Mouse (Mus musculus) stomach, embryonic 16.5 days (tissue): ENCODE measurements around the gene Mtss1l. TPM values are rescaled to one million over a fixed set of nuclear protein-coding genes. Genes with fewer than 3 reads are reported as not detected.
"Not testable (repeated sequence)": the region's sequence is repeated elsewhere in the genome, so short reads cannot be mapped to it uniquely, and the experiment has no call there.

Experiments used
- ATAC-seq: fragments of 200-750 bp; cut with Nextera tagmentation; 2 replicates; pipeline ENCODE4 v1.8.0; 2017; ENCODE audit warnings: moderate number of reproducible peaks, moderate TSS enrichment; ENCODE audit not compliant: insufficient read depth, low FRiP score
- H3K27ac ChIP-seq: fragments of 300-500 bp; sonication (generic); 2 replicates; pipeline ENCODE4 v1.5.1; 2014; ENCODE audit warnings: low read length
- H3K27me3 ChIP-seq: fragments of 300-500 bp; sonication (generic); 2 replicates; pipeline ENCODE4 v1.6.1; 2014; ENCODE audit warnings: low read length, control low read depth, mixed read lengths; ENCODE audit not compliant: control insufficient read depth, insufficient read depth
- H3K36me3 ChIP-seq: fragments of 300-500 bp; sonication (generic); 2 replicates; pipeline ENCODE4 v1.6.1; 2014; ENCODE audit warnings: low read length; ENCODE audit not compliant: control insufficient read depth, insufficient read depth
- H3K4me1 ChIP-seq: fragments of 300-500 bp; sonication (generic); 2 replicates; pipeline ENCODE4 v1.6.1; 2014; ENCODE audit warnings: low read length, control low read depth, mixed read lengths; ENCODE audit not compliant: control insufficient read depth, insufficient read depth
- H3K4me2 ChIP-seq: fragments of 300-500 bp; sonication (generic); 2 replicates; pipeline ENCODE4 v1.6.1; 2014; ENCODE audit warnings: low read depth, low read length, mixed read lengths
- H3K4me3 ChIP-seq: fragments of 300-500 bp; sonication (generic); replicated peaks from 2 replicates; pipeline ENCODE4 v1.5.1; 2014; ENCODE audit warnings: mild to moderate bottlenecking, low read length
- H3K9ac ChIP-seq: fragments of 300-500 bp; sonication (generic); 2 replicates; pipeline ENCODE4 v1.6.1; 2014; ENCODE audit warnings: low read length
- H3K9me3 ChIP-seq: fragments of 300-500 bp; sonication (generic); replicated peaks from 2 replicates; pipeline ENCODE4 v1.6.1; 2016; ENCODE audit warnings: low read length, control low read depth; ENCODE audit not compliant: control insufficient read depth
- WGBS: fragments of 180-500 bp; shearing (Covaris S2); extraction: QIAGEN DNeasy Blood & Tissue Kit; methylation state at CpG from one replicate; pipeline ENCODE4 v1.1.7; 2014; 5-methylcytosine and 5-hydroxymethylcytosine counted together
- polyA plus RNA-seq: library from polyadenylated mRNA; unstranded; fragments of >200 nt; fragmentation: Nextera tagmentation; extraction: Ambion mirVana; gene quantifications from 2 replicates; pipeline ENCODE4 v1.2.1, GENCODE M21; 2015

Gene Mtss1l
- polyA plus RNA-seq, 1 experiment from 2014 or later, result 8.2 TPM

DNA sequence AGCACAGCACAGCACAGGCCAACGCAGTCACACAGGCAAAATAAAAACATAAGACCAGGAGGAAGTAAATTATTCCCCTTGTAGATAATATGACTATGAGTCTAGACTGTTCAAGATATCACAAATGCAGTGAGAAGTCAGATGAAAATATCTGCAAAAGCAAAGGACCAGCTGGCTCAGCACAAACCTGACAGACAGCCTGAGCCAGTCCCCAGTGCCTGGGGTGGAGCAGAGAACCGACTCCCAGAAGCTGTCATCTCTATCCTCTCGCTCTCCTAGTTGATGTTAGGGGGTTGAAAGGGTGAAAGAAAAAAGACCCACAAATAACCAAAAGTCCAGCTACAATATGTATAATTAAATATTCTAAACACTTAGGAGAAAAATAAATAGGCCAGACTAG, 54.4 kb downstream of the Mtss1l start:
- Histone ChIP-seq H3K27ac (no peak overlapping the region), H3K4me2 (no peak overlapping the region), H3K4me3 (no peak overlapping the region), H3K36me3 (no peaks in the 10 kb centered on the region), H3K9me3 (no peaks in the 10 kb centered on the region), H3K27me3 (no peaks in the 10 kb centered on the region), H3K9ac (no peak overlapping the region), H3K4me1 (no peaks in the 10 kb centered on the region)
- 75% methylated on average over 3 of the region's 3 CpGs for WGBS
- ATAC-seq, result no peak

DNA sequence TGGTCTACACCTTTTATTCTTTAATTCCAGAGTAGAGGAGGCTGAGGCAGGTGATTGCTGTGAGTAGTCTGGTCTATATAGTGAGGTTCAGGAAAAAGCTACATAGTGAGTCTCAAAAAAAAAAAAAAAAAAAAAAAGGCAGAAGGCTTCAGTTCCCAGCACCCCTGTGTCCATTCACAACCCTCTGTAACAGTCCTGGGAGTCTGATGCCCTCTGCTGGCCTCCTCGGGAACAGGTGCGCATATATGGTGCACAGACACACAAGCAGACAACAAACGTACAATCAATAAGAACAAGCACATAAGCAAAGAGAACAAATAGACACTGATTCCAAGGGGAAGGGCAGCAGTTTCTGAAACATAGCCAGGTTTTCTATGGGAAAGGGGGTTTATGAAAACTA, 55.1 kb downstream of the Mtss1l start:
- Histone ChIP-seq H3K27me3 (no peaks in the 10 kb centered on the region), H3K4me2 (no peak overlapping the region), H3K27ac (no peak overlapping the region), H3K9ac (no peak overlapping the region), H3K4me3 (no peak overlapping the region), H3K36me3 (no peaks in the 10 kb centered on the region), H3K4me1 (no peaks in the 10 kb centered on the region), H3K9me3 (no peaks in the 10 kb centered on the region)
- no peak for ATAC-seq
- 94% methylated on average over 3 of the region's 3 CpGs for WGBS

DNA sequence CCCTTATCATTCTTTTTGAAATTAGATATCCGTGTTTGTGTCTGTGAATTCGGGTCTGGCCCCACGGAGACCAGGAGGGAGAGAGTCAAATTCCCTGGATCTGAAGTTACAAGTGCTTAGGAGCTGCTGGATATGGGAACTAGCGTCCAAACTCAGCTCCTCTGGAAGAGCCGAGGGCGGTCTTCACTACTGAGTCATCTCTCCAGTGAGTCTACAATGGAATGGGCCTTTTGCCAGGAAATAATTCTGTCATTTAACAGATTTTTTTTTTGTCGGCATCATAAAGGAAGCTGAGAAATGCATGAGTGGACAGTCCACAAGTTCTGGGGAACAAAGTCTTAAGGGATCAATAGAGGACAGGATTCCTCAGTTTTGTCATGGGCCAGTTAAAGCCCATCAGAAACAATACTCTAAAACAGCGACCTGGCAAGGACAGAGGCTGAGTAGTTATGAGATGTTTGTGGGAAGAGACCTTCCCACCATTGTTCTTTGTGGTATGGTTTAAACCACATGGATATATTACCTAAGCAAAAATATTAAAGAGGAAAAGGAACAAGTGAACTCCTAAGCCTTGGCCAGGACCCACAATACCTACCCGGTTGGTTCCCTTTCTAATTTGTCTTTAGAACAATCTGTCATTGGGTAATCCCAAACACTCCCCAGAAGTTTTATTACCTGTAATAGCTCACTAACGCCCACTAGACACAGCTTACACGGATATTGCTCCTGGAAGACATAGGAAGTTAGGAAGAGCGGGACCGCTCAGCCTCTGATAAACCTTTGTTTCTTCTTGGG, 58.8 kb downstream of the Mtss1l start:
- no peak overlapping the region for H3K9ac ChIP-seq
- H3K4me2 ChIP-seq, result no peak overlapping the region
- H3K27ac ChIP-seq, result no peak overlapping the region
- no peaks in the 10 kb centered on the region for H3K9me3 ChIP-seq
- ATAC-seq, result no peak
- no peaks in the 10 kb centered on the region for H3K36me3 ChIP-seq
- H3K4me3 ChIP-seq, result no peak overlapping the region
- H3K27me3 ChIP-seq, result no peaks in the 10 kb centered on the region
- H3K4me1 ChIP-seq, result no peaks in the 10 kb centered on the region
- WGBS, result 67% methylated on average over 13 of the region's 13 CpGs

DNA sequence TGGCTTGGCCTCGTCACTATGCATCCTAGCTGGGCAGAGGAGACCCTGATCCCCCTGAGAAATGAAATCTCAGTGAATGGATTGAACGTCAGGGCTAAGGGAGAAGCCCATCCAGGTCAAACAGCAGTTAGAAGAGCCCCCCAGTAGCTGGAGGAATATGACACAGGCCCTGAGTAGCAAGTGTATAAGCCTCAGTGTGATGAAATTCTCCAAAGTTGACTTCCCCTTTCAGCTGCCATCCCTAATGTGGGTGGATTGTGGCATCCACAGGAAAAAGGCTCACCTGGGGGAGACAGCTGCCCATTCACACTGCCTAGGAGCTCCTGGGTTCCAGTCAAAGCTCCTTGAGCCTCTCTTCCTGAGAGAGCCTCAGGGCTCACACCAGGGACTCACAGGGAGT, 64.1 kb downstream of the Mtss1l start:
- Histone ChIP-seq H3K4me2 (no peak overlapping the region), H3K27me3 (no peaks in the 10 kb centered on the region), H3K9ac (no peak overlapping the region), H3K36me3 (no peaks in the 10 kb centered on the region), H3K9me3 (no peaks in the 10 kb centered on the region), H3K4me3 (no peak overlapping the region), H3K4me1 (no peaks in the 10 kb centered on the region), H3K27ac (no peak overlapping the region)
- ATAC-seq, result no peak
- 66% methylated on average over 2 of the region's 2 CpGs for WGBS

DNA sequence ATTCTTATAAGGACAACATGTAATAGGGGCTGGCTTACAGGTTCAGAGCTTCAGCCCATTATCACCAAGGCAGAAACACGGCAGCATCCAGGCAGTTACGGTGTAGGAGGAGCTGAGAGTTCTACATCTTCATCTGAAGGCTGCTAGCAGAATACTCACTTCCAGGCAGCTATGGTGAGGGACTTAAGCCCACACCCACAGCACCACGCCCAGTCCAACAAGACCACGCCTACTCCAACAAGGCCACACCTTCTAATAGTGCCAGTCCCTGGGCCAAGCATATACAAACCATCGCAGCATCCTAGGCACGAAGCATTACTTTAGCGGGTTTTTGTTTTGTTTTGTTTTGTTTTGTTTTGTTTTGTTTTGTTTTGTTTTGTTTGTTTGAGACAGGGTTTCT, 65.2 kb downstream of the Mtss1l start:
- H3K9ac ChIP-seq, H3K4me3 ChIP-seq, H3K27ac ChIP-seq, H3K4me1 ChIP-seq, H3K9me3 ChIP-seq, H3K36me3 ChIP-seq, ATAC-seq, H3K27me3 ChIP-seq, H3K4me2 ChIP-seq: not testable (repeated sequence)
- 77% methylated on average over 7 of the region's 7 CpGs for WGBS

DNA sequence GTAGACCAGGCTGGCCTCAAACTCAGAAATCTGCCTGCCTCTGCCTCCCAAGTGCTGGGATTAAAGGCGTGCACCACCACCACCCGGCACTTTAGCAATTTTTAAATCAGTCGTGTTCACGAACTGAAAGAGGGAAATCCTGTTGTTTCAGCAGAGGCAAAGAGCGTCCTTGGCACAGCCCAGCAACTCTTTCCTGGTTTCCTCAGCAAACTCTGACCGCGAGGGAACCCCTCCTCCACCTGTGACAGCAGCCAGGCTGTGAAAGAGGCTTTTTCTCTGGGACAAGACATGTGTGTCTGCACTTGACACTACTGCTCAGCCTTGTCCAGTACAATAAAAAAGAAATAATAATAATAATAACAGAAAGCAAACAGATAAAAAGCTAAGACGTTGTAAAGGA, 65.7 kb downstream of the Mtss1l start:
- no peak for ATAC-seq
- no peaks in the 10 kb centered on the region for H3K36me3 ChIP-seq
- H3K27me3 ChIP-seq, result no peaks in the 10 kb centered on the region
- no peak overlapping the region for H3K4me3 ChIP-seq
- no peak overlapping the region for H3K4me2 ChIP-seq
- no peak overlapping the region for H3K27ac ChIP-seq
- H3K9ac ChIP-seq, result no peak overlapping the region
- no peaks in the 10 kb centered on the region for H3K4me1 ChIP-seq
- H3K9me3 ChIP-seq, result no peaks in the 10 kb centered on the region
- WGBS, result 74% methylated on average over 8 of the region's 8 CpGs

DNA sequence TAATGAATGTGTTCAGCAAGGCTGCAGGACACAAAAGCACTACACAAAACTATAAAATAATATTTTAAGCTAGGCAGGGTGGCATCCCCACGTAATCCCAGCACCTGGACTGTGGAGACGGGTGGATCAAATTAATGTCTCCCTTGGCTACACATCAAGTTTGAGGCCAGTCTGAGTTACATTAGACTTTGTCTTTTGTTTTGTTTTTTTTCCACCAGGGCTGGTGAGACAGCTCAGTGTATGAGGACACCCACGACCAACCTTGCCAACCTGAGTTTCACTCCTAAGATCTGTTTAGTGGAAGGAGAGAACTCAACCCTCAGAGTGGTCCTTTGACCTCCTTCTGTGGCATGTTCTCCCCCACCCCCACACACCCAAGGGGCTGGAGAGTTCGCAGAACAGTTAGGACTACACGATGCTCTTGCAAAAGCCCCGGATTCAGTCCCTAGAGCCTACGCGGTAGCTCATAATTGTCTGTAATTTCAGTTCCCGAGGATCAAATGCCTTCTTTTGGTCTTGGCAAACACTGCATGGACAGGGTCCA, 66.2 kb downstream of the Mtss1l start:
- no peaks in the 10 kb centered on the region for H3K27me3 ChIP-seq
- no peaks in the 10 kb centered on the region for H3K36me3 ChIP-seq
- no peak overlapping the region for H3K4me2 ChIP-seq
- H3K4me1 ChIP-seq, result no peaks in the 10 kb centered on the region
- no peak overlapping the region for H3K4me3 ChIP-seq
- ATAC-seq, result no peak
- H3K27ac ChIP-seq, result no peak overlapping the region
- WGBS, result 79% methylated on average over 9 of the region's 9 CpGs
- H3K9me3 ChIP-seq, result no peaks in the 10 kb centered on the region
- no peak overlapping the region for H3K9ac ChIP-seq

DNA sequence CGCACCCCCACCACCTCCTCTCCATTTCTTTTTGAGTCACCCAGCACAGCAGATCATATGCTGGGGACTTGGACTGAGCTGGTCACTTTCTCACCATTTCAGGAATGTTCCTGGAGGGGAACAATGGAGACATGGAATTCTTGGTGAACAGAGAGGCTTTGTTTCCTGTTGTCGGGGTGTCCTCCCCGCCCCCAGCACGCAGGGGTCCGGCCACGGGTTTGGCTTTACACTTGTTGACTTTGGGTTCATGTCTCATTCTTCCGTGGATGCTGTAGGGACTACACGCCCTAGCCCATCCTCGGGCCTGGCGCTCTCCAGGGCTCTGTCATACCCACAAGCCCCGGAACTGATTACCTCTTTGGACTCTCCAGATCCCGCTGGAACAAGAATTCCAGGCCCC, 67.7 kb downstream of the Mtss1l start:
- H3K27ac ChIP-seq, result no peak overlapping the region
- H3K4me1 ChIP-seq, result peaks cover 7% of the 10 kb centered on the region
- no peak overlapping the region for H3K4me2 ChIP-seq
- no peak overlapping the region for H3K9ac ChIP-seq
- H3K9me3 ChIP-seq, result no peaks in the 10 kb centered on the region
- no peaks in the 10 kb centered on the region for H3K27me3 ChIP-seq
- no peak overlapping the region for H3K4me3 ChIP-seq
- 52% methylated on average over 12 of the region's 12 CpGs for WGBS
- no peak for ATAC-seq
- no peaks in the 10 kb centered on the region for H3K36me3 ChIP-seq

DNA sequence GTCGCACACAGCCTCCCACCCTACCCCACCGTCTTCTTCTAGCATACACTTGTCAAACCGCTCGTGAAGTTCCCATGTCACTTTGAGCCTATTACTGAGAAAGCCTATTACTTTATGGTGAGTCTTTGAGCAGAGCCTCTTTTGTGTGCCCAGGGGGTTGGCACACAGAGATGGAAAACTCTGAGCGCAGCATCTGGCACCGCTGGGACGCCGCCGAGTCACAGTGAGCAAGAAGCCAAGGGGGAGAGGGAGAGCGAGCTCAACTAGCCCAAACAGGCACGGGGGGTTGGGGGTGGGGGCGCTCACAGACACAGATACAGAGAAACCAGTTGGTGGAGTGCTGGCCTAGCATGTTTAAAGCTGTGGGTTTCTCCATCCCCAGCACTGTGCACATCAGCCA, 68.3 kb downstream of the Mtss1l start:
- Histone ChIP-seq H3K9me3 (no peaks in the 10 kb centered on the region), H3K4me2 (no peak overlapping the region), H3K9ac (no peak overlapping the region), H3K4me1 (peaks cover 7% of the 10 kb centered on the region), H3K27ac (no peak overlapping the region), H3K27me3 (no peaks in the 10 kb centered on the region), H3K36me3 (no peaks in the 10 kb centered on the region), H3K4me3 (no peak overlapping the region)
- ATAC-seq, result no peak
- WGBS, result 51% methylated on average over 12 of the region's 12 CpGs
